8 mouse cellular contexts compared by ENCODE assay signal in the genomic region with DNA sequence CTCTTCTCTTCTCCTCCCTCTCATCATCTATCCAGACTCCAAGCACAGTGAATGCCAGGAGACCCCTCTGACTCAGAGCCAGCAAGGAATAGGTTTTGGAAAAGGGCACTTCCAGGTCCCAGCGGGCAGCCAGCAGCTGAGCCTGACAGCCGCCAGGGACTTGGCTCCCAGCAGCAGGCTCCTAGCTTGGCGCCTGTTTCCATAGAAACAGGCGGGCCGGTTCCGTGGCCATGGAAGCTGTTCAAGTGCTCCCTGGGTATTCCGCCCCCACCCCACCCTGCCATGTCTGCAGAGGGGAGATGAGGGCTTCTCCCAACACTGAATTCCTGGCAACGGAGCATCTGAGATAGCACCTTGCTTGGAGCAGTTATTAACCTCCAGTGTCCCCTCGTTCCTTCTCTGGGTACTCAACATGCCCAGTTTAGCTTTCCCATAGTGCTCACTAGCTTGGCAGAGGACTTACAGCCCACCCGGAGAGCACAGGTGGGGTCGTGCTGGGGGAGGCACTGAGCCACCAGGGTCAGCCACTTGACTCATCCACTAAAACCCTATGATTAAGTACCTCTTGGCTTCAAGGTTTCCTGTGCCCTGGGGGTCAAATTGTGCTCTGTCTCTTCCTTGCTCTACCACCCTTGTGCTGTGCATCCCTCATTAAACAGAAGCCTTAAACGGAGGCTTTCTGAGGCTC.
DNase-seq lines count a peak whose midpoint lies in the region; ATAC-seq lines count a peak whose summit lies in the region.
"Had no signal": no experiment of that assay in that cellular context is flagged by ENCODE, and none has a peak within 500 bp of the region (broad histone marks: within the 10 kb centered on the region; RNA-seq: fewer than 3 reads in every experiment).

No protein-coding gene starts in this region.

- DNase-seq in heart, postnatal 36 days = no peak
- peak; percentile 53 for DNase-seq in R1 (ENCODE audit: low read depth, low spot score)
- peak; percentile 47 for DNase-seq in embryonic facial prominence, embryonic 10.5 days (ENCODE audit: low spot score)
- no peak for DNase-seq in spleen, postnatal 4 days (ENCODE audit: low spot score in 2 of 2)
- no peak for DNase-seq in layer of hippocampus, adult 11-12 months (ENCODE audit: low spot score)
- DNase-seq: thymus, postnatal 14 days had no signal

- H3K27ac ChIP-seq in heart, embryonic 15.5 days = no peak overlapping the region
- H3K27ac ChIP-seq in embryonic facial prominence, embryonic 10.5 days (replicated peaks) = peak overlapping the region; percentile 40; the same call in 1 of the 2 replicates
- no peak overlapping the region for H3K27ac ChIP-seq in limb, embryonic 13.5 days

- no peak overlapping the region for H3K4me3 ChIP-seq in heart, embryonic 15.5 days
- H3K4me3 ChIP-seq in embryonic facial prominence, embryonic 10.5 days = peak overlapping the region; percentile 28; the same call in 1 of the 2 replicates
- H3K4me3 ChIP-seq in limb, embryonic 13.5 days = no peak overlapping the region

- intact Hi-C loops in heart, postnatal 36 days (cut with DNase I) = no loop called here

- H3K27me3 ChIP-seq in heart, embryonic 15.5 days = peaks cover 25% of the 10 kb centered on the region
- H3K27me3 ChIP-seq in embryonic facial prominence, embryonic 10.5 days (replicated peaks; ENCODE audit: low read depth, poor library complexity, severe bottlenecking) = peaks cover 91% of the 10 kb centered on the region
- H3K27me3 ChIP-seq in limb, embryonic 13.5 days = peaks cover 70% of the 10 kb centered on the region

- no peaks in the 10 kb centered on the region for H3K9me3 ChIP-seq in heart, embryonic 15.5 days (replicated peaks)
- no peaks in the 10 kb centered on the region for H3K9me3 ChIP-seq in embryonic facial prominence, embryonic 10.5 days
- no peaks in the 10 kb centered on the region for H3K9me3 ChIP-seq in limb, embryonic 13.5 days

- peaks cover 4% of the 10 kb centered on the region; the same call in 1 of the 2 replicates for H3K4me1 ChIP-seq in heart, embryonic 15.5 days (replicated peaks)
- peaks cover 22% of the 10 kb centered on the region for H3K4me1 ChIP-seq in embryonic facial prominence, embryonic 10.5 days
- H3K4me1 ChIP-seq in limb, embryonic 13.5 days = peaks cover 12% of the 10 kb centered on the region; the same call in 1 of the 2 replicates

- H3K9ac ChIP-seq in heart, embryonic 15.5 days = no peak overlapping the region
- H3K9ac ChIP-seq in limb, embryonic 13.5 days = no peak overlapping the region

- 0 out of 2 replicates have a peak overlapping the region, but pooled peaks have one; percentile 15 for H3K4me2 ChIP-seq in heart, embryonic 15.5 days
- H3K4me2 ChIP-seq in limb, embryonic 13.5 days (replicated peaks) = peak overlapping the region; percentile 21; the same call in 1 of the 2 replicates

- no peaks in the 10 kb centered on the region for H3K36me3 ChIP-seq in heart, embryonic 15.5 days
- no peaks in the 10 kb centered on the region for H3K36me3 ChIP-seq in embryonic facial prominence, embryonic 10.5 days (replicated peaks)
- H3K36me3 ChIP-seq in limb, embryonic 13.5 days = no peaks in the 10 kb centered on the region

- ATAC-seq in heart, embryonic 15.5 days (replicated peaks; ENCODE audit: insufficient number of reproducible peaks, insufficient read depth, low FRiP score, low read depth) = no peak
- ATAC-seq in limb, embryonic 13.5 days (ENCODE audit: low FRiP score, low read depth) = no peak

- 17% methylated on average over 12 of the region's 12 CpGs for WGBS in heart, embryonic 15.5 days
- WGBS in embryonic facial prominence, embryonic 10.5 days = 18% methylated on average over 12 of the region's 12 CpGs
- WGBS in limb, embryonic 13.5 days = 26% methylated on average over 12 of the region's 12 CpGs

Comparison
In these comparisons a context has a peak if more than half of its experiments do, and no peak if none do; other contexts are left out.
1. DNase-seq: peak in R1 (single experiment) and embryonic facial prominence, embryonic 10.5 days (single experiment); none in heart, postnatal 36 days (0 of 2), spleen, postnatal 4 days (0 of 2) and layer of hippocampus, adult 11-12 months (single experiment).